Mouse (Mus musculus): ENCODE measurements around the gene Paxip1.

Paxip1 gene

DNA sequence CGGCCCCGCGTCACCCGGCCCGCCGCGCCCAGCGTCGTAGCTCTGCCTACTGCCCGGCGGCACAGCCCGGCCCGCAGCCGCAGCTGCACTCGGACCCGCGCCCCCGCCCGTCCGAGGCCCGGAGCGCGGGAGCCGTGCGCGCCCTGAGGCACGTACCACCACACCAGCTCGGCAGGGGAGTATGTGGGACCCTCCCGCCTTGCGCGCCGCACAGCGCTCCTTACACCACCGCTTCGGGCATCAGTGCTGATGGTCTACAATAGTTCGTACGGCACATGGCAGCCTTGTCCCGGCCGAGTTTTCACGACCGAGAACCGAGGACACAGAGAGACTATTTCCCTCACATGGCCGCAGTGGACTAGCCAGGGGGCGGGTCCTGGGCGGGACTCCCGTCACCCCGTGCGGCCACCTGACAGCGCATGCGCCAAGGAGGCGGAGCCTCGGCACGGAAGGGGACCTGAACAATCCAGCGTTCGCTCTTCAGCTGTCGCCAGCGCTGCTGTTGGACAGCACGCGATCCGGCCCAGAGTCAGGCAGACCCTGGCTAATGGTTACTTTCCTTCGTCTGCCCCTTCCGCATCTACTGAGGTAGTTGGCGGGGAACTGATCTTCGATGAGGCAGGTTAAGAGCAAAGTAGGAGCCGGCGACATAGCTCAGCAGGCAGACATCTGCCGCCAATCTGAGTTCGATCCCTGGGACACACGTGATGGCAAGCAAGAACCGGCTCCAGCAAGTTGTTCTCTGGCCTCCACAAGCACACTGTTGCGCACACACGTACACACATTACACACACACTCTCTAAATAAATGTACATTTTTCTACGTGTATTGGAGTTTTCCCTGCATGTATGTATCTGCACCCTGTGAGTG, at the start of gene Paxip1:
TSS of gene Paxip1 (minus strand) at position 389 of the 870 bp plus-strand sequence.
- DNase-seq (ENCODE audit: low spot score): peak; percentile 98

GRCm38 (mm10) chr5:27838061-27838460, 46.6 kb upstream of the Paxip1 start:
- DNase-seq (ENCODE audit: low spot score): no peak

- no peak for DNase-seq (ENCODE audit: low spot score)
Measured at GRCm38 (mm10) chr5:27835096-27835495, 43.6 kb upstream of the Paxip1 start.

GRCm38 (mm10) chr5:27827971-27828370, 36.5 kb upstream of the Paxip1 start:
- no peak for DNase-seq (ENCODE audit: low spot score)

DNA sequence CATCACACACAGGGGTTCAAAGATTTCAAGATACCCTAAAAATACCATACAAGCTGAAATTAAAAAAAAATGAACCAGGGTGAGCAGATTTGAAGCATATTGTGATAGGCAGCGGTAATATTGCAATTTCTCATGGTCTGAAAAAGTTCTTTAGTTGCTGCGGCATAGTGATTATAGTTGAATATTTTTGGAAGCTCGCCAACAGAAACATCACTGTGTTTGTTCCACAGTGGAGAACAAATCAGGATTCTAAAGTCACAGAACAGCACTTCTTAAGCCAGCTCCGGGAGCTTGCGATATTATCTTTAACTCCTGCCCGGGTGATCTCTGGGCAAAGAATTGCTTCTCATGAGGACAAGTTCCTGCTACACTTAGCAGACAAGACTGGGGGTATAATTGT, 29.7 kb upstream of the Paxip1 start:
- no peak for DNase-seq (ENCODE audit: low spot score)

DNA sequence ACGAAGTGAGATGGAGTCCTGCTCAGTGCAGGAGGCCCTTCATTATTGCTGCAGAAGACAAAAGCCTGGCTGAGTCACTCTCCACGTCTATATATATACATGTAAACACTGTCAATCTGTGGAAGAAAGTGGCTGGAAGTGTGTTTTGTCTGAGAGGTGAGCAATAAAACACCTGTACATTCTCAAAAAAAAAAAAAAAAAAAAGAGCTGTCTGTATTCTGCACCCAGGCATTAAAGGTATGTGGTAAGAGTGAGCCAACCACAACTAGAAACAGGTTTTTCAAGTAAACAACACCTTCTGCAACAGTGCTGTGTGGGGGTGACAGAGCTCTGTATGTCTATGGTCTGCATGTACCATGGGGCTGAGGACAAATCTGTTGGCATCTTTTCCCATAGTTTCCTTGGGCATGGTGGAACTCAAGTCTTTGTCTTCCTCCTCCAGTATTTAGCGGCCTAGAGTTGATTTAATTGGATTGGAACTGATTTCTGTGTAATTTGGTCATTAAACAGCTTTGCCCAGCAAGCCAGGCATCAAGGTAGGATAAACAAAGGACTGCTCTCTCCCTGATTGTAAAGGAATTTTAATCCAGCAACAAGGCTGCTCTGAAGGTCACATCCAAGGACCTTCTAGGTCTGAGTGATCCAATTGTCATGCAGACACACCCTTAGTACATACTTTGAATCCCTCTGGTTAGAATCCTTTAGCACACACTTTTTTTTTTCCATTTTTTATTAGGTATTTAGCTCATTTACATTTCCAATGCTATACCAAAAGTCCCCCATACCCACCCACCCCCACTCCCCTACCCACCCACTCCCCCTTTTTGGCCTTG, 27.6 kb upstream of the Paxip1 start:
- no peak for DNase-seq (ENCODE audit: low spot score)

- no peak for DNase-seq (ENCODE audit: low spot score)
Measured at GRCm38 (mm10) chr5:27814282-27814681, 22.8 kb upstream of the Paxip1 start.

- peak; percentile 76 for DNase-seq (ENCODE audit: low spot score)
Measured at GRCm38 (mm10) chr5:27793923-27794322, 2.4 kb upstream of the Paxip1 start.

DNA sequence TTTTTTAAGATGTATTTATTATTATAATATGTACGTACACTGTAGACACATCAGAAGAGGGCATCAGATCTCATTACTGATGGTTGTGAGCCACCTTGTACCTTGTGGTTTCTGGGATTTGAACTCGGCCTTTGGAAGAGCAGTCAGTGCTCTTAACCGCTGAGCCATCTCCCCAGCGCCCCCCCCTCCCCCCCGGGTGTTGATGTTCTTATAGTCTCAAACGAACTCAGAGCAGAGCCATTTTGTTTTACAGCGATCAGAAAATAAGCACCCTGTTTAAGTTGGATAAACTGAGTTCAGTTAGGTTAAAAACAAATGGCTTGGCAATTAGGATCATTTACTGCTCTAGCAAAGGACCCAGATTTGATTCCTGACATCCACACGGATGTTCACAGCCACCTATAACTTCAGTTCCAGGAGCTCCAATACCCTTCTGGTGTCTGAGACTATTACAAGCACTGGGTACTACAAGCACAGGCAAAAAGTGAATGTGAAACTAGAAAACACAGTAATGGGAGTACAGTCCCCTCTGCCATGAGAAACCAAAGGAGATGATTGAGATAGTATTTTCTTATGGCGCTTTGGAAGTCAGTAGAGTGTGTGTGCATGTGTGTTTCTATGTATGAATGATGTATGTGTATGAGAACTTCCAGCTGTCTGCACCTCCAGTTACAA, 1.2 kb upstream of the Paxip1 start:
- no peak for DNase-seq (ENCODE audit: low spot score)

- no peak for DNase-seq (ENCODE audit: low spot score)
Measured at GRCm38 (mm10) chr5:27792173-27792470, 631 bp upstream of the Paxip1 start.

GRCm38 (mm10) chr5:27790910-27791288, 592 bp downstream of the Paxip1 start:
- DNase-seq (ENCODE audit: low spot score): peak; percentile 93

DNA sequence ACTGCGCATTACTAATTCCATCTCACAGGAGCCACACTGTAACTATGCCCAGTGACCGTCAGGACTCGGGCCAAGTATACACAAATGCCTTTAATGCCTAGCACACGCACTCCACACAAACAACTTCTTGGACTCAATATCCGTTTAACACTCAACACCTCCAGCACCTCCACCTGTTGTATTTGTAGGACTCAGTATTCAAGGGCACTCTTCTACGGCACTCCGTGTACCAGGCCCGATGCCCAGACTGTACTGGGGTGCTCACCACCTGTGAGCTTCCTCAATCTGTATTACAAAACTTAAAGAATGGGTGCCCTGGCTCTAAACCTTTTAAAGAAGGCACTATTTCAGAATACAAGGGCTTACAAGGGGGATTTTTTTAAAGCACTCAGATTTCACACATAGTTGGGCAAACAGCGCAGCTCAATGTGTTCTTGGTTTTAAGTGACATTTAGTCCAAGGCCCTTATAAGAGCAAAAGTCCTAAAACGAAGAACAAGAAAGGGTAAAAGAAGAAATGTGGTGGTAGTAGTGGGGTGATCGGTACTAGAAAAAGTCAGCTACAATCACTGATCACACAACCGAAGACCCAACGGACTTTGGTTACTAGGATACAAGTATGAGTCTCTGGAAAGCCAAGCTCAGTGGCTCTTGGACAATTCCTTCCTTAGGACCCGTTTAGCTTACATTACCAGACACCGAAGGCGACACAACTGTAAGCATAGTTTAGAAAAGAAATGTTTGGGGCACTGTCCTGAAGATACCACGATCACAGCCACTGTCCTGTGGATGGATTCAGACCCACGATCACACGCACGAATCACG, 1.2 kb downstream of the Paxip1 start:
- no peak for DNase-seq (ENCODE audit: low spot score)

DNA sequence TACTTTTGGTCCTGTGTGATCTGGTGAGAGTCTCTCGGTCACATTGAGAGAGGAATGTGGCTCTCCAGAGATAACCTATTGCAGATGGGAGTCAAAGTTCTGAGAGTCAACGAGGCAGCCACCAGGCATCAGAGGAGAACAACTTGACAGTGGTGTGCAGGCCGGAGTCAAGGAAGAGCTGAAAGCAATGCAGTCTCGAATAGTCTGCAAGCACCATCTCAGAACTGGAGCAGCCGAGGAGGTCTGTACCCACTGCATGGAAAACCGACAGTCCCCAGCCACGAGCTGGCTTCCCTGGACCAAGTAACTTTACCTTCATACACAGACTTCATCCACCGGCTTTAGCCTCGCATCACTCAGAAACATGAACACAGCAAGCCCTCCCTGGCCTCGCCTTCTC, 1.9 kb downstream of the Paxip1 start:
- DNase-seq (ENCODE audit: low spot score): no peak

- DNase-seq (ENCODE audit: low spot score): peak; percentile 19
Measured at GRCm38 (mm10) chr5:27783381-27783780, 8.1 kb downstream of the Paxip1 start.

DNA sequence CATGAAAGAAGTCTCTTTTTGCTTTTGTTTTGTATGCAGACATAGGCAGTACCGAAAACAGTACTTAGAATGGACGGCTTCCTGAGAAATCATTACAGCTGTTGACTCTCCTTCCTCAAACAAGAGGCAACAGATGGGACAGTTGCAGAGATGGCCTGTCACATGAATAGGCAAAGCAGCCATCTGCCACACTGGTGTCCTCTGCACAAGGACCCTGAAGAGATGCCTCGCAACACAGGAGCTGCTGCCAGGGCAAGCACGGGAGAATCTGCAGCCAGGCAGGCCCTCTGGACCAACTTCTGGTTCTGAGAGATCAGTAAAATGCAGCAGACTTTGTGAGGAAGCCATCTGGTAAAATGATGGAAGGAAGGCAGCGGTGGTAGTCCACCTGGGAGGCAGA, 23.5 kb downstream of the Paxip1 start:
- no peak for DNase-seq (ENCODE audit: low spot score)

DNA sequence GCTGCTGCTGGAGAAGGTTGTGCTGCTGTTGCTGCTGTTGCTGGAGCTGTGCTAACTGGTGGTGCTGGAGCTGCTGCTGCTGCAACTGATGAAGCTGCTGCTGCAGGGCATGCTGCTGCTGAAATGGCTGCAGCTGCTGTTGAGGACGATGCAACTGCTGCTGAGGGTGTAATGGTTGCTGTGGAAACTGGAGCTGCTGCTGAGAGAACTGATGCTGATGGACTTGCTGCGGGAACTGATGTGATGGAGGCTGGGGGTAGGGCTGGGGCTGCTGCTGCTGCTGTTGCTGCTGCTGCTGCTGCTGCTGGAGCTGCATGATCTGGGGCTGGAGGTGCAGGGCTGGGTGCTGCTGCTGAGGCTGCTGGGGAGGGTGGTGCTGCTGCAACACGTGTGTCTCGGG, 25.7 kb downstream of the Paxip1 start:
- no peak for DNase-seq (ENCODE audit: low spot score)

DNA sequence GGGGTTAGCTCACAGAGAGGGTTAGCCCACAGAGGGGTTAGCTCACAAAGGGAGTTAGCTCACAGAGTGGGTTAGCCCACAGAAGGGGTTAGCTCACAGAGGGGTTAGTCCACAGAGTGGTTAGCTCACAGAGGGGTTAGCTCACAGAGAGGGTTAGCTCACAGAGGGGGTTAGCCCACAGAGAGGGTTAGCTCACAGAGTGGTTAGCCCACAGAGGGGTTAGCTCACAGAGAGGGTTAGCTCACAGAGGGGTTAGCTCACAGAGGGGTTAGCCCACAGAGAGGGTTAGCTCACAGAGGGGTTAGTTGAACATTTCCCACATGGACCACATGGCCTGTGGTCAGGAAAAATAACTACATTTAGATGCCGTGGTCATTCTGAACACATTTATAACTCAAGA, 46.5 kb downstream of the Paxip1 start:
- DNase-seq (ENCODE audit: low spot score): no peak

GRCm38 (mm10) chr5:27739216-27739615, 52.3 kb downstream of the Paxip1 start:
- no peak for DNase-seq (ENCODE audit: low spot score)

GRCm38 (mm10) chr5:27737168-27737567, 54.3 kb downstream of the Paxip1 start:
- peak; percentile 72 for DNase-seq (ENCODE audit: low spot score)

- no peak for DNase-seq (ENCODE audit: low spot score)
Measured at GRCm38 (mm10) chr5:27732288-27732868, 59.1 kb downstream of the Paxip1 start.

- DNase-seq (ENCODE audit: low spot score): no peak
Measured at GRCm38 (mm10) chr5:27731392-27731791, 60.1 kb downstream of the Paxip1 start.

DNA sequence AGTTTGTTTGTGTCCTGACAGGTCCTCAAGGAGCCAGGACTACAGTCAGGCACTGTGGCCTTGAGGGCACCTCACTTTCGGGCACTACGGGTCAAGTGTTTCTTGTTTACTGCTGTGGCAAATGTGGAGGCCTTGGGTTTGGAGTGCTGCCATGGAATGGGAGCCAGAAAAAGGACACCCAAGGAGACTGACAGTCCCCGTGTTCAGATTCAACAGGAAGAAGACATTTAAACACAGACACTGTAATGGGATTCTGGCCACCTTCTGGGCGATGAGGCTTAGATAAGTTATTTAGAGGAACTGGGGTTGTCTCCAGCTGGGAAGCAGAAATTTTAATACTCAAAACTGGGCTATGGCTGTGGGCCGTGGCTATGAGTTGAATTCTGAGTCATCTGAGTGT, 60.8 kb downstream of the Paxip1 start:
- no peak for DNase-seq (ENCODE audit: low spot score)
